Mouse (Mus musculus): ENCODE results near the gene Ube2k. TPM values are rescaled to one million over a fixed set of nuclear protein-coding genes. Genes with fewer than 3 reads are reported as not detected.

Ube2k gene
- total and polyA plus RNA-seq, 3 experiments, result 21.4 to 70.3 (median 57.3) TPM

DNA sequence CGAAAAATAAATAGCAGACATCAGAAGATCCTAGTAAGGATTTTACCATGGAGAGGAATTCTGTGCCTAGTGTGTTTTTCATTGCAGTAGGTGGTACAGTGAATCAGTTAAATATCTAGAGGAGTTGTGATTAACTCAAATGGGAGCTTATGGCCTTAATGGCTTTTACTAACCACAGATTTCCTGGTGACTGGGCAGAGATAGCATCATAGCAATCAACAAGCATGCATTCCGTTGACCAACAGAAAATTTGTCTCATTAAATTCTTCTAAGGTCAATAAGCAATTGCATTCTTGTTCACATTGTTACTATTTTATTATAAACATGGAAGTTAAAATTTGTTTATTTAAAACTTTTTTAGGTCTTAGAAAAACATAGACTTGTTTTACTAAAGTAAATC, 28.5 kb downstream of the Ube2k start:
- DNase-seq, result no peak
- H3K27ac ChIP-seq, result no peak overlapping the region
- intact Hi-C loops (cut with DNase I), result no loop called here
- H3K79me2 ChIP-seq (replicated peaks; ENCODE audit: control insufficient read depth, insufficient read depth, low read length), result peaks cover 7% of the 10 kb centered on the region; the same call in 1 of the 2 replicates
- no peak overlapping the region for H3K9ac ChIP-seq (ENCODE audit: low read depth, low read length)
- H3K4me1 ChIP-seq (ENCODE audit: control insufficient read depth, insufficient read depth, low read length), result no peaks in the 10 kb centered on the region; the same call in none of the 2 replicates
- TF ChIP-seq EP300 (IDR thresholded peaks at IDR 0.05; ENCODE audit: insufficient read depth, low read depth, low read length) (no peak), CTCF (IDR thresholded peaks at IDR 0.05) (no peak)
- H3K27me3 ChIP-seq (ENCODE audit: control insufficient read depth, insufficient read depth, low read length), result no peaks in the 10 kb centered on the region
- H3K4me3 ChIP-seq, result no peak overlapping the region
- WGBS, result 86% methylated on average over 2 of the region's 2 CpGs
- no peaks in the 10 kb centered on the region for H3K36me3 ChIP-seq (ENCODE audit: control insufficient read depth, insufficient read depth, low read length)

DNA sequence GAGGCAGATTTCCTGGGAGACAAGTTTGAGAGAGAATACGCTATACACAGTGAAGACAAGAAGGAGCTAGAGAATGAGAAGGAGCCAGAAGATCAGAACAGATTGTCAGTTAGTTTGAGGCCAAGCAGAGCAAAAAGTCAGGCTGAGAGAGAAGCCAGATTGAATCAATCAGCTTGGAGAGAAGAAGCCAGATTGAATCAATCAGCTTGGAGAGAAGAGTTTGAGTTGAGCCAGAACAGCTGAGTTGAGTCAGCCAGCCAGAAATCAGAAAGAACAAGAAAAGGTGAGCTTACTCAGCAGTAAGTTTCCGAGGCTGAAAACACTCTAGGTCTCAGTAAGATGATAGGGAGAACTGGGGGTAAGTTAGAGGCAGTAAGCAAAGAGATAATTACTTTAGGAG, 37.8 kb downstream of the Ube2k start:
- H3K4me3 ChIP-seq, result no peak overlapping the region
- H3K4me1 ChIP-seq (ENCODE audit: control insufficient read depth, insufficient read depth, low read length), result no peaks in the 10 kb centered on the region; the same call in 1 of the 2 replicates
- no peak for DNase-seq
- intact Hi-C loops (cut with DNase I), result no loop called here
- TF ChIP-seq EP300 (IDR thresholded peaks at IDR 0.05; ENCODE audit: insufficient read depth, low read depth, low read length), result no peak
- no peak for TF ChIP-seq CTCF (IDR thresholded peaks at IDR 0.05)
- no peak for TF ChIP-seq POLR2A (IDR thresholded peaks at IDR 0.05; ENCODE audit: insufficient read depth, low read depth, low read length)
- no peaks in the 10 kb centered on the region for H3K27me3 ChIP-seq (ENCODE audit: control insufficient read depth, insufficient read depth, low read length)
- H3K9ac ChIP-seq (ENCODE audit: low read depth, low read length), result no peak overlapping the region
- peaks cover 3% of the 10 kb centered on the region; the same call in 1 of the 2 replicates for H3K36me3 ChIP-seq (ENCODE audit: control insufficient read depth, insufficient read depth, low read length)
- no peak overlapping the region for H3K27ac ChIP-seq
- no peaks in the 10 kb centered on the region for H3K79me2 ChIP-seq (replicated peaks; ENCODE audit: control insufficient read depth, insufficient read depth, low read length)
- WGBS, result 73% methylated on average over 2 of the region's 2 CpGs

DNA sequence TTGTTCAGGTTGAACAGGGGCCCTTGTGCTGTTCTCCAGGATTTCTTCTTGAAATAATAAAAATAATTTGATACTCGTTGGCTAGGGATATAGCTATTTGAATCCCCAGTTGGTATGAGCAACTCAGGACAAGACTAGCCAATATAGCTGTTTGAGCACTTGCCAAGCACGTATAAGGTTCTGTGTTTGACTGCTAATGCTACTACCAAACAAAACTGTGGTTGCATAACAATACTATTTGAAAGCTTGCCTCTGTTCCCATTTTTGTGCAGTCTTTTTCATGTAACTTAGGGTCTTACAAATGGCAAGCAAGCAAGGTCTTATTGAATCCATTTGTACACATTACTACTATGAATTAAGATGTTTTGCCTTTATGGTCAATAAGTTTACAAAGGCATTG, 38.9 kb downstream of the Ube2k start:
- H3K27me3 ChIP-seq (ENCODE audit: control insufficient read depth, insufficient read depth, low read length), result no peaks in the 10 kb centered on the region
- DNase-seq, result no peak
- TF ChIP-seq EP300 (IDR thresholded peaks at IDR 0.05; ENCODE audit: insufficient read depth, low read depth, low read length) (no peak), CTCF (IDR thresholded peaks at IDR 0.05) (no peak), POLR2A (IDR thresholded peaks at IDR 0.05; ENCODE audit: insufficient read depth, low read depth, low read length) (no peak)
- H3K9ac ChIP-seq (ENCODE audit: low read depth, low read length), result no peak overlapping the region
- H3K27ac ChIP-seq, result no peak overlapping the region
- intact Hi-C loops (cut with DNase I), result no loop called here
- no peaks in the 10 kb centered on the region for H3K79me2 ChIP-seq (replicated peaks; ENCODE audit: control insufficient read depth, insufficient read depth, low read length)
- peaks cover 3% of the 10 kb centered on the region; the same call in 1 of the 2 replicates for H3K36me3 ChIP-seq (ENCODE audit: control insufficient read depth, insufficient read depth, low read length)
- H3K4me1 ChIP-seq (ENCODE audit: control insufficient read depth, insufficient read depth, low read length), result no peaks in the 10 kb centered on the region; the same call in 1 of the 2 replicates
- no peak overlapping the region for H3K4me3 ChIP-seq
- 69% methylated on average over 2 of the region's 2 CpGs for WGBS

DNA sequence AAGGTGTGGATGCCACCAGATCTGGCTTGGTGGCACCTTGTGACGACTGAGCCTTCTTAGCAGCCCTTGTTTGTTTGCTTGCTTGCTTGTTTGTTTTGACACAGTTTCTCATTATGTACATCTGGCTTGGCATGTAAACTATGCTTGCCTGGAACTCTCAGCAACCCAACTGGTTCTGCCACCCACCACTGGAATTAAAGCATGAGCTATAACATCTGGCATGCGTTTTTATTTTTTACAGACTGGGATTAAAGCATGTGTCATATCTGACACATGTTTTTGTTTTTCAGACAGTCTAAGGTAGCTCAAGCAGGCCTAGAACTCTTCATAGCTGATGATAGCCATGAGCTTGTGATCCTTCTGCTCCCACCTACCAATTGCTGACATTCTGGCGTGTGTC, 41.5 kb downstream of the Ube2k start:
- TF ChIP-seq CTCF (IDR thresholded peaks at IDR 0.05) (no peak), POLR2A (IDR thresholded peaks at IDR 0.05; ENCODE audit: insufficient read depth, low read depth, low read length) (no peak), EP300 (IDR thresholded peaks at IDR 0.05; ENCODE audit: insufficient read depth, low read depth, low read length) (no peak)
- intact Hi-C loops (cut with DNase I), result no loop called here
- H3K4me3 ChIP-seq, result no peak overlapping the region
- no peaks in the 10 kb centered on the region for H3K79me2 ChIP-seq (replicated peaks; ENCODE audit: control insufficient read depth, insufficient read depth, low read length)
- no peaks in the 10 kb centered on the region for H3K27me3 ChIP-seq (ENCODE audit: control insufficient read depth, insufficient read depth, low read length)
- H3K36me3 ChIP-seq (ENCODE audit: control insufficient read depth, insufficient read depth, low read length), result peaks cover 4% of the 10 kb centered on the region
- 81% methylated on average over 3 of the region's 3 CpGs for WGBS
- DNase-seq, result no peak
- no peaks in the 10 kb centered on the region; the same call in 1 of the 2 replicates for H3K4me1 ChIP-seq (ENCODE audit: control insufficient read depth, insufficient read depth, low read length)
- H3K27ac ChIP-seq, result no peak overlapping the region
- H3K9ac ChIP-seq (ENCODE audit: low read depth, low read length), result no peak overlapping the region

DNA sequence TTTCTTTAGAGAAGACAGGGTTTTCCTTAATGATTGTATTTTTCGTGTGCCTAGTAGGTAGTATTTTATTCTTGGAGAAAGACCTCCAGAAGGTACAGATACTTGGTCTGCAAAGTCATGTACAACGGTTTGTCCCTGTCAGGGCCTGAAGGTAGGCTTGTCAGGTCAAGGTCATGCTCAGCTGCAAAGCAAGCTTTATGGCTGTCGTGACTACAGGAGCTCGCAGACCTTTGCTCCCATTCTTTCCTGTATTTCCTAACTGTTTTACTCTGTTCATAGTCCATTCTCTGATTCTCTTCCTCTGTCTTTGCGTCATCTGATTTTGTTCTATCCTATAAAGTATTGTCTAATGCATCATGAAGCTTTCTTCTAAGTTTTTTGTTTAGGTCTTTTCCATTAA, 49.3 kb downstream of the Ube2k start:
- no peak for DNase-seq
- no peaks in the 10 kb centered on the region; the same call in 1 of the 2 replicates for H3K4me1 ChIP-seq (ENCODE audit: control insufficient read depth, insufficient read depth, low read length)
- WGBS, result 74% methylated on average over 5 of the region's 5 CpGs
- H3K4me3 ChIP-seq, result no peak overlapping the region
- H3K9ac ChIP-seq (ENCODE audit: low read depth, low read length), result no peak overlapping the region
- H3K79me2 ChIP-seq (replicated peaks; ENCODE audit: control insufficient read depth, insufficient read depth, low read length), result no peaks in the 10 kb centered on the region
- TF ChIP-seq POLR2A (IDR thresholded peaks at IDR 0.05; ENCODE audit: insufficient read depth, low read depth, low read length) (no peak), EP300 (IDR thresholded peaks at IDR 0.05; ENCODE audit: insufficient read depth, low read depth, low read length) (no peak), CTCF (IDR thresholded peaks at IDR 0.05) (no peak)
- H3K27ac ChIP-seq, result no peak overlapping the region
- H3K36me3 ChIP-seq (ENCODE audit: control insufficient read depth, insufficient read depth, low read length), result peaks cover 8% of the 10 kb centered on the region
- intact Hi-C loops (cut with DNase I), result no loop called here
- no peaks in the 10 kb centered on the region for H3K27me3 ChIP-seq (ENCODE audit: control insufficient read depth, insufficient read depth, low read length)

DNA sequence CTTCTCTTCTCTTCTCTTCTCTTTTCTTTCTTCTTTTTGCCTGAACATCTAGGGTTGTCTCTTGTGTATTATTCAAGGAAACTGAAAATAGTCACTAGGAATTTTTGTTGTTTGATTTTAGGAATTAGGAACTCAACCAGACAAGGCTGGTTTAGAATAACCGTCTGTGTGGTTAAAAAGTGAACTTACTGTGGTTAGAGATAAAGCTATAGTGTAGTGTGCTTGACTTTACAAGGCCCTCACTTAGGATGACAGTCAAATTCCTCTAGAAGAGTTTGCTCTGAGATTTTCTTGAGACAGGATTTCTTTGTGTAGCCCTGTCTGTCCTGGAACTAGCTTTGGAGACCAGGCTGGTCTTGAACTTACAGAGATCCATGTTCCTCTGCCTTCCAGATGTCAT, 53.2 kb downstream of the Ube2k start:
- 92% methylated on average over 1 of the region's 1 CpGs for WGBS
- no peaks in the 10 kb centered on the region; the same call in 1 of the 2 replicates for H3K4me1 ChIP-seq (ENCODE audit: control insufficient read depth, insufficient read depth, low read length)
- H3K9ac ChIP-seq (ENCODE audit: low read depth, low read length), result no peak overlapping the region
- no peak for DNase-seq
- intact Hi-C loops (cut with DNase I), result no loop called here
- H3K4me3 ChIP-seq, result no peak overlapping the region
- no peaks in the 10 kb centered on the region for H3K27me3 ChIP-seq (ENCODE audit: control insufficient read depth, insufficient read depth, low read length)
- no peak overlapping the region for H3K27ac ChIP-seq
- no peak for TF ChIP-seq CTCF (IDR thresholded peaks at IDR 0.05)
- no peak for TF ChIP-seq EP300 (IDR thresholded peaks at IDR 0.05; ENCODE audit: insufficient read depth, low read depth, low read length)
- TF ChIP-seq POLR2A (IDR thresholded peaks at IDR 0.05; ENCODE audit: insufficient read depth, low read depth, low read length), result no peak
- H3K79me2 ChIP-seq (replicated peaks; ENCODE audit: control insufficient read depth, insufficient read depth, low read length), result no peaks in the 10 kb centered on the region
- peaks cover 3% of the 10 kb centered on the region for H3K36me3 ChIP-seq (ENCODE audit: control insufficient read depth, insufficient read depth, low read length)

Measured in heart, adult 2 months (tissue).